1 mouse cellular context compared by ENCODE assay signal in the genomic region with DNA sequence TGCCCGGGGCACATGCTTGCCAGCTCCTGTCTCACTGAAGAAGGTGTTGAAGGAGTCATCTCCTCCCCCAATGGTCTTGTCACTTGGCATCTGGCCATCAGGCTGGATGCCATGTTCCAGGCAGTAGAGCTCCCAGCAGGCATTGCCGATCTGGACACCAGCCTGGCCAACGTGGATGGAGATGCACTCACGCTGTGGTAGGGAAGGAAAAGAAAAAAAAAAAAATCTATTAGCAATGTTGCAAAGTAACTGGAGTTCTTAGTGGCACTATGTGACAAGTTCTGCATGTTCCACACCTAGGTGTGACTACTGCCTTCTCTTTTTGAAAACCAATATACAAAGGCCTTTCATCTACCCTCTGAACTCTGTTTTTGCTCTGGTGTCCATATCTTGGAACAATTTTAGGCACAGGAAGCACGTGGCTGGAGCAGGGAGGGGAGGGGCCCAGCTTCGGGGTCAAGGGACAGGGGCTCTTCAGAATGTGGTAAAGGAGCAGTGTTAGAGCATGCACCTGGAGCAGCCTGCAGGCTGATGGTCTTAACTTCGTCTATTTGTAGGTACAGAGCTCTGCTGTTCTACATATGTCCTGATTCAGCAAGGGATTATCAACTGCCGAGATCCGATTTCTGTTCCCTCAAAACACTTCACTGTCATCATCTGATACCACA.
TF ChIP-seq lines count a peak whose summit lies in the region.

No protein-coding gene starts in this region.

TF ChIP-seq in CH12.LX, 34 proteins besides CTCF, POLR2A, EP300 and RAD21:
- peak; percentile 95 for TF ChIP-seq MXI1 (IDR thresholded peaks at IDR 0.05; ENCODE audit: low read depth, low read length)
- TF ChIP-seq MAX (IDR thresholded peaks at IDR 0.05; ENCODE audit: low read length): peak; percentile 84
- peak; percentile 11; the same call in 1 of the 2 replicates for TF ChIP-seq USF1 (IDR thresholded peaks at IDR 0.05; ENCODE audit: low read depth, low read length)
- 0 out of 2 replicates have a peak, but pooled peaks have one; percentile 8 for TF ChIP-seq SIN3A (IDR thresholded peaks at IDR 0.05; ENCODE audit: low read length)
- TF ChIP-seq KAT2A (IDR thresholded peaks at IDR 0.05; ENCODE audit: insufficient replicate concordance, low read length): 0 out of 2 replicates have a peak, but pooled peaks have one; percentile 15
- peak; percentile 81; the same call in 1 of the 2 replicates for TF ChIP-seq MYC (IDR thresholded peaks at IDR 0.05; ENCODE audit: low read depth, low read length)
TF ChIP-seq in CH12.LX: peak in this region for 6; not testable (repeated sequence) for 28.
